ENCODE assay signal across 16 mouse cellular contexts in genomic region chr12:79878163-79878562, GRCm38 (mm10).
A peak's percentile ranks its signal among the peaks of the same experiment; 100 is the strongest.
DNase-seq lines count a peak whose midpoint lies in the region.
"Had no signal": no experiment of that assay in that cellular context is flagged by ENCODE, and none has a peak within 500 bp of the region (broad histone marks: within the 10 kb centered on the region; RNA-seq: fewer than 3 reads in every experiment).

No protein-coding gene starts in this region.

- H3K27me3 ChIP-seq in embryonic facial prominence, embryonic 10.5 days (replicated peaks; ENCODE audit: low read depth, poor library complexity, severe bottlenecking) = no peaks in the 10 kb centered on the region
- H3K27me3 ChIP-seq in limb, embryonic 10.5 days (ENCODE audit: low read depth, poor library complexity, severe bottlenecking) = no peaks in the 10 kb centered on the region
- H3K27me3 ChIP-seq: liver, embryonic 15.5 days had no signal

- no peak overlapping the region for H3K4me3 ChIP-seq in embryonic facial prominence, embryonic 10.5 days
- no peak overlapping the region for H3K4me3 ChIP-seq in limb, embryonic 10.5 days
- H3K4me3 ChIP-seq: erythroblast, embryonic 14.5 days; liver, embryonic 15.5 days had no signal

- H3K4me1 ChIP-seq in embryonic facial prominence, embryonic 10.5 days = peaks cover 50% of the 10 kb centered on the region
- H3K4me1 ChIP-seq in limb, embryonic 10.5 days = peaks cover 43% of the 10 kb centered on the region
- H3K4me1 ChIP-seq: liver, embryonic 15.5 days had no signal

- 84% methylated on average over 3 of the region's 3 CpGs for WGBS in embryonic facial prominence, embryonic 10.5 days
- WGBS in limb, embryonic 10.5 days = 89% methylated on average over 3 of the region's 3 CpGs

- 0 out of 2 replicates have a peak overlapping the region, but pooled peaks have one; percentile 21 for H3K27ac ChIP-seq in embryonic facial prominence, embryonic 10.5 days (replicated peaks)
- peak overlapping the region; percentile 91 for H3K27ac ChIP-seq in limb, embryonic 10.5 days
- H3K27ac ChIP-seq: liver, embryonic 15.5 days had no signal

- H3K9me3 ChIP-seq in embryonic facial prominence, embryonic 10.5 days = 0 out of 2 replicates have a peak, but pooled peaks cover 6% of the 10 kb centered on the region
- no peaks in the 10 kb centered on the region for H3K9me3 ChIP-seq in limb, embryonic 10.5 days (replicated peaks)
- H3K9me3 ChIP-seq: liver, embryonic 15.5 days had no signal

- intact Hi-C loops in left cerebral cortex, postnatal 25 days (cut with DNase I) = no loop called here

- DNase-seq in heart, adult 11 months = peak; percentile 86
- no peak for DNase-seq in heart, postnatal 4 days
- peak; percentile 46 for DNase-seq in kidney, postnatal 14 days
- DNase-seq in kidney, postnatal 4 days = no peak
- no peak for DNase-seq in embryonic facial prominence, embryonic 10.5 days (ENCODE audit: low spot score)
- DNase-seq in limb, embryonic 10.5 days (ENCODE audit: low spot score) = peak; percentile 35
- no peak for DNase-seq in layer of hippocampus, adult 9-10 months (ENCODE audit: low spot score)
- DNase-seq in left cerebral cortex, postnatal 25 days (ENCODE audit: low spot score in 2 of 2) = no peak
- DNase-seq: adrenal gland, adult 8-10 months; B cell, adult 2 months; cerebellum, adult 11 months; cerebellum, postnatal 14 days; left cerebral cortex, postnatal 4 days; right cerebral cortex, postnatal 25 days had no signal

- H3K36me3 ChIP-seq in embryonic facial prominence, embryonic 10.5 days (replicated peaks) = no peaks in the 10 kb centered on the region
- H3K36me3 ChIP-seq in limb, embryonic 10.5 days = no peaks in the 10 kb centered on the region
- H3K36me3 ChIP-seq: liver, embryonic 15.5 days had no signal

Comparison
In these comparisons a context has a peak if more than half of its experiments do, and no peak if none do; other contexts are left out.
1. DNase-seq: peak in heart, adult 11 months (single experiment), kidney, postnatal 14 days (single experiment) and limb, embryonic 10.5 days (single experiment); none in heart, postnatal 4 days (single experiment), kidney, postnatal 4 days (0 of 2), embryonic facial prominence, embryonic 10.5 days (single experiment), layer of hippocampus, adult 9-10 months (single experiment) and left cerebral cortex, postnatal 25 days (0 of 2).